8 mouse cellular contexts compared by ENCODE assay signal in the genomic region with DNA sequence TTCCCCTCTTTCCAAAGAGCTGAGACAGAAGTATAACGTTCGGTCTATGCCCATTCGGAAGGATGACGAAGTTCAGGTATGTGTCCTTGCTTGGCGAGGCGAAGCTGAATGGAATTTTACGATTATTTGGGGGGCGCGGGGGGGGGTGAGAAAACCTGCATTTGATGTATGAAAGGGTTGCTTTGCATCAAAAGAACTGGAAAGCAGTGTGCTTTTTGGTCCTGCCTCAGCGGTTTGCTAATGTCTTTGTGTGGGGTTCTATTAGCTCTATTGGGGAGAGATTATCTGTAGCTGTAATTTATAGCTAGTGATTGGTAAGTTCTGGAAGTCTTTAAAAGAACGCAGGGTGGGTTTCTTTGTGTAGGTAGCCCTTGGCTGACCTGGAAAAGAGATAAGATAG. TPM values are rescaled to one million over a fixed set of nuclear protein-coding genes. Genes with fewer than 3 reads are reported as not detected.
A peak's percentile ranks its signal among the peaks of the same experiment; 100 is the strongest.
DNase-seq lines count a peak whose midpoint lies in the region; ATAC-seq and TF ChIP-seq lines count a peak whose summit lies in the region.

No protein-coding gene starts in this region.

- no peak for TF ChIP-seq POLR2A in cerebellum, adult 2 months (IDR thresholded peaks at IDR 0.05; ENCODE audit: borderline replicate concordance, insufficient read depth, low read length)
- TF ChIP-seq POLR2A in spleen, adult 2 months (IDR thresholded peaks at IDR 0.05; ENCODE audit: low read depth, low read length), result no peak

- H3K4me2 ChIP-seq in liver, embryonic 11.5 days, result peak overlapping the region; percentile 91
- H3K4me2 ChIP-seq in stomach, postnatal 0 days (replicated peaks; ENCODE audit: low read depth), result peak overlapping the region; percentile 64

- no peaks in the 10 kb centered on the region for H3K4me1 ChIP-seq in cerebellum, adult 2 months (ENCODE audit: control insufficient read depth, insufficient read depth, low read length)
- peaks cover 7% of the 10 kb centered on the region; the same call in 1 of the 2 replicates for H3K4me1 ChIP-seq in spleen, adult 2 months (ENCODE audit: control insufficient read depth, insufficient read depth, insufficient read length)
- H3K4me1 ChIP-seq in liver, embryonic 11.5 days (replicated peaks; ENCODE audit: control insufficient read depth, insufficient read depth, low read length), result peaks cover 27% of the 10 kb centered on the region
- H3K4me1 ChIP-seq in stomach, postnatal 0 days (replicated peaks; ENCODE audit: control insufficient read depth, insufficient read depth), result no peaks in the 10 kb centered on the region

- no peak for TF ChIP-seq EP300 in stomach, postnatal 0 days (optimal IDR thresholded peaks at IDR 0.05)

- ATAC-seq in liver, embryonic 11.5 days (replicated peaks; ENCODE audit: low FRiP score), result no peak
- ATAC-seq in stomach, postnatal 0 days (ENCODE audit: low FRiP score, low TSS enrichment), result no peak

- H3K9me3 ChIP-seq in liver, embryonic 11.5 days (ENCODE audit: control insufficient read depth, low read length), result no peaks in the 10 kb centered on the region
- H3K9me3 ChIP-seq in stomach, postnatal 0 days (ENCODE audit: control insufficient read depth, low read length), result no peaks in the 10 kb centered on the region

- H3K4me3 ChIP-seq in cerebellum, adult 2 months (replicated peaks; ENCODE audit: insufficient read depth, low read depth, low read length), result peak overlapping the region; percentile 88
- H3K4me3 ChIP-seq in spleen, adult 2 months (ENCODE audit: extremely low read depth, insufficient read depth, insufficient read length), result peak overlapping the region; percentile 37; the same call in 1 of the 2 replicates
- peak overlapping the region; percentile 64 for H3K4me3 ChIP-seq in liver, embryonic 11.5 days (ENCODE audit: low read depth, low read length)
- H3K4me3 ChIP-seq in stomach, postnatal 0 days (ENCODE audit: low read depth, low read length), result peak overlapping the region; percentile 93

- peaks cover 33% of the 10 kb centered on the region for H3K36me3 ChIP-seq in spleen, adult 2 months (ENCODE audit: control insufficient read depth, insufficient read depth, low read length)
- peaks cover 45% of the 10 kb centered on the region for H3K36me3 ChIP-seq in liver, embryonic 11.5 days (ENCODE audit: control insufficient read depth, insufficient read depth, low read length)
- peaks cover 5% of the 10 kb centered on the region; the same call in 1 of the 2 replicates for H3K36me3 ChIP-seq in stomach, postnatal 0 days (ENCODE audit: control insufficient read depth, insufficient read depth, low read length)

- peak overlapping the region; percentile 77 for H3K9ac ChIP-seq in liver, embryonic 11.5 days (ENCODE audit: low read depth, low read length)
- H3K9ac ChIP-seq in stomach, postnatal 0 days (ENCODE audit: low read length), result peak overlapping the region; percentile 99

- no peak for DNase-seq in cerebellum, adult 2 months
- no peak for DNase-seq in cerebellum, postnatal 36 days
- DNase-seq in spleen, adult 2 months (ENCODE audit: low read depth in 1 of 2, low spot score in 2 of 2), result no peak
- no peak for DNase-seq in spleen, adult 18-20 months
- DNase-seq in liver, embryonic 11.5 days (ENCODE audit: low spot score), result no peak
- no peak for DNase-seq in stomach, postnatal 0 days (ENCODE audit: low spot score)
- DNase-seq in urinary bladder, adult 18-20 months (ENCODE audit: low spot score in 2 of 2), result no peak
- no peak for DNase-seq in urinary bladder, postnatal 4 days (ENCODE audit: low spot score in 2 of 2)

- no peak overlapping the region for H3K27ac ChIP-seq in cerebellum, adult 2 months (ENCODE audit: insufficient read depth, low read length)
- no peak overlapping the region for H3K27ac ChIP-seq in spleen, adult 2 months (ENCODE audit: insufficient read depth, low read length)
- H3K27ac ChIP-seq in liver, embryonic 11.5 days (ENCODE audit: low read depth, low read length), result peak overlapping the region; percentile 79
- no peak overlapping the region for H3K27ac ChIP-seq in stomach, postnatal 0 days (replicated peaks)

- no peak for TF ChIP-seq CTCF in cerebellum, adult 2 months (IDR thresholded peaks at IDR 0.05; ENCODE audit: borderline replicate concordance, insufficient read depth, low read depth, low read length)
- TF ChIP-seq CTCF in spleen, adult 2 months (IDR thresholded peaks at IDR 0.05; ENCODE audit: extremely low read depth, insufficient read depth, insufficient read length, insufficient replicate concordance), result no peak
- TF ChIP-seq CTCF in stomach, postnatal 0 days (IDR thresholded peaks at IDR 0.05; ENCODE audit: low read depth), result no peak

- 3% methylated on average over 11 of the region's 11 CpGs for WGBS in cerebellum, adult 2 months
- 8% methylated on average over 11 of the region's 11 CpGs for WGBS in spleen, adult 2 months
- WGBS in liver, embryonic 11.5 days, result 1% methylated on average over 11 of the region's 11 CpGs
- WGBS in stomach, postnatal 0 days, result 2% methylated on average over 11 of the region's 11 CpGs

- no peaks in the 10 kb centered on the region for H3K27me3 ChIP-seq in cerebellum, adult 2 months (ENCODE audit: control insufficient read depth, insufficient read depth, low read length)
- 0 out of 2 replicates have a peak, but pooled peaks cover 2% of the 10 kb centered on the region for H3K27me3 ChIP-seq in spleen, adult 2 months (ENCODE audit: control insufficient read depth, insufficient read depth, low read length)
- H3K27me3 ChIP-seq in liver, embryonic 11.5 days (replicated peaks; ENCODE audit: control insufficient read depth, insufficient read depth, low read length), result no peaks in the 10 kb centered on the region
- H3K27me3 ChIP-seq in stomach, postnatal 0 days (ENCODE audit: control insufficient read depth, insufficient read depth, low read length), result no peaks in the 10 kb centered on the region

RNA-seq across cellular contexts. Expression of gene Rpl26, which starts 1.0 kb away (rescaled TPM):
- 1,554 and 1,707 TPM in 2 replicates for polyA plus RNA-seq in cerebellum, adult 2 months (2012; rRNA removed)
- 681 and 695 TPM in 2 replicates for polyA plus RNA-seq in spleen, adult 2 months (2012; rRNA removed)
- 1,252 and 1,388 TPM in 2 replicates for polyA plus RNA-seq in liver, embryonic 11.5 days (2014; fragmentation: Nextera tagmentation; extraction: Ambion mirVana)
- polyA plus RNA-seq in stomach, postnatal 0 days (2015; fragmentation: Nextera tagmentation; extraction: Ambion mirVana), result 856 and 899 TPM in 2 replicates

RNA-seq across cellular contexts. Expression of gene Rnf222, which starts 14.0 kb away (rescaled TPM):
- polyA plus RNA-seq in cerebellum, adult 2 months (2012; rRNA removed), result 0.05 TPM in 1 of 2 replicates, not detected in the other
- polyA plus RNA-seq in spleen, adult 2 months (2012; rRNA removed), result 0.04 and 0.06 TPM in 2 replicates
- 0.10 and 0.16 TPM in 2 replicates for polyA plus RNA-seq in liver, embryonic 11.5 days (2014; fragmentation: Nextera tagmentation; extraction: Ambion mirVana)
- 5.4 and 5.8 TPM in 2 replicates for polyA plus RNA-seq in stomach, postnatal 0 days (2015; fragmentation: Nextera tagmentation; extraction: Ambion mirVana)

RNA-seq across cellular contexts. Expression of gene Odf4, which starts 24.5 kb away (rescaled TPM):
- 1.0 and 1.1 TPM in 2 replicates for polyA plus RNA-seq in cerebellum, adult 2 months (2012; rRNA removed)
- not detected in 2 replicates for polyA plus RNA-seq in spleen, adult 2 months (2012; rRNA removed)
- polyA plus RNA-seq in liver, embryonic 11.5 days (2014; fragmentation: Nextera tagmentation; extraction: Ambion mirVana), result not detected in 2 replicates
- polyA plus RNA-seq in stomach, postnatal 0 days (2015; fragmentation: Nextera tagmentation; extraction: Ambion mirVana), result 0.22 TPM in 1 of 2 replicates, not detected in the other

RNA-seq across cellular contexts. Expression of gene Ndel1, which starts 30.7 kb away (rescaled TPM):
- polyA plus RNA-seq in cerebellum, adult 2 months (2012; rRNA removed), result 91.1 and 103 TPM in 2 replicates
- polyA plus RNA-seq in spleen, adult 2 months (2012; rRNA removed), result 23.0 and 28.8 TPM in 2 replicates
- polyA plus RNA-seq in liver, embryonic 11.5 days (2014; fragmentation: Nextera tagmentation; extraction: Ambion mirVana), result 47.8 and 53.9 TPM in 2 replicates
- polyA plus RNA-seq in stomach, postnatal 0 days (2015; fragmentation: Nextera tagmentation; extraction: Ambion mirVana), result 86.4 and 92.6 TPM in 2 replicates

RNA-seq across cellular contexts. Expression of gene Arhgef15, which starts 54.9 kb away (rescaled TPM):
- polyA plus RNA-seq in cerebellum, adult 2 months (2012; rRNA removed), result 33.0 and 34.7 TPM in 2 replicates
- 11.0 and 19.2 TPM in 2 replicates for polyA plus RNA-seq in spleen, adult 2 months (2012; rRNA removed)
- 5.8 and 6.8 TPM in 2 replicates for polyA plus RNA-seq in liver, embryonic 11.5 days (2014; fragmentation: Nextera tagmentation; extraction: Ambion mirVana)
- polyA plus RNA-seq in stomach, postnatal 0 days (2015; fragmentation: Nextera tagmentation; extraction: Ambion mirVana), result 2.8 and 3.0 TPM in 2 replicates

Comparison
In these comparisons a context has a peak if more than half of its experiments do, and no peak if none do; other contexts are left out.
1. H3K4me3 ChIP-seq: peak in every context shown above with its lines; median percentile 93 in stomach, postnatal 0 days; 88 in cerebellum, adult 2 months; 64 in liver, embryonic 11.5 days; 37 in spleen, adult 2 months.